Mouse (Mus musculus) effector memory CD4-positive, alpha-beta T cell, adult 7 months (primary cell): Measurements from ENCODE around the gene Ltbp4. TPM values are rescaled to one million over a fixed set of nuclear protein-coding genes. Genes with fewer than 3 reads are reported as not detected.

Source experiments
- polyA plus RNA-seq: library from polyadenylated mRNA; unstranded; fragments of 100-300 nt; shearing (Covaris generic); gene quantifications from one replicate; pipeline ENCODE4 v1.2.1, GENCODE M21; 2017

The Ltbp4 gene
- 1.3 TPM for polyA plus RNA-seq

GRCm38 (mm10) chr7:27337175-27337853 lies at the start of gene Ltbp4:
Ltbp4 (minus strand) TSS chr7:27337692.

GRCm38 (mm10) chr7:27356861-27357594 lies 19.5 kb upstream of the Ltbp4 start, which contains the start of gene Gm20479:
Gm20479 (minus strand) TSS chr7:27357419.

GRCm38 (mm10) chr7:27355745-27356240 lies 18.3 kb upstream of the Ltbp4 start, which contains the start of gene Shkbp1:
Shkbp1 (minus strand) TSS chr7:27356019.

GRCm38 (mm10) chr7:27258205-27258899 lies 79.1 kb downstream of the Ltbp4 start, which contains the start of gene Numbl:
Numbl (plus strand) TSS chr7:27258433.

Other genes starting within 250 kb of the Ltbp4 start
- gene Cyp2f2, start 217.8 kb downstream of the Ltbp4 start, polyA plus RNA-seq: not detected
- gene Cyp2t4, start 184.0 kb downstream of the Ltbp4 start, polyA plus RNA-seq: not detected
- gene Egln2, start 170.9 kb downstream of the Ltbp4 start, polyA plus RNA-seq: 63.9 TPM
- 137 TPM for gene Rab4b, start 158.8 kb downstream of the Ltbp4 start, polyA plus RNA-seq
- not detected for gene Gm21983, start 156.6 kb downstream of the Ltbp4 start, polyA plus RNA-seq
- gene Mia, start 156.5 kb downstream of the Ltbp4 start, polyA plus RNA-seq: not detected
- 3.5 TPM for gene BC024978, start 141.9 kb downstream of the Ltbp4 start, polyA plus RNA-seq
- 65.8 TPM for gene Snrpa, start 141.4 kb downstream of the Ltbp4 start, polyA plus RNA-seq
- 20.9 TPM for gene Itpkc, start 109.0 kb downstream of the Ltbp4 start, polyA plus RNA-seq
- 12.7 TPM for gene Coq8b, start 104.7 kb downstream of the Ltbp4 start, polyA plus RNA-seq
- 1.9 TPM for gene Numbl, start 79.3 kb downstream of the Ltbp4 start, polyA plus RNA-seq
- 70.3 TPM for gene Shkbp1, start 18.3 kb upstream of the Ltbp4 start, polyA plus RNA-seq
- not detected for gene Gm20479, start 19.7 kb upstream of the Ltbp4 start, polyA plus RNA-seq
- gene Sptbn4, start 110.0 kb upstream of the Ltbp4 start, polyA plus RNA-seq: 0.32 TPM
- 6.3 TPM for gene Blvrb, start 110.3 kb upstream of the Ltbp4 start, polyA plus RNA-seq
- 24.5 TPM for gene Sertad3, start 136.1 kb upstream of the Ltbp4 start, polyA plus RNA-seq
- gene Sertad1, start 149.2 kb upstream of the Ltbp4 start, polyA plus RNA-seq: 96.6 TPM
- 0.71 TPM for gene Prx, start 161.6 kb upstream of the Ltbp4 start, polyA plus RNA-seq
- 0.21 TPM for gene Hipk4, start 185.6 kb upstream of the Ltbp4 start, polyA plus RNA-seq
- gene Pld3, start 215.5 kb upstream of the Ltbp4 start, polyA plus RNA-seq: 197 TPM
- gene 2310022A10Rik, start 215.5 kb upstream of the Ltbp4 start, polyA plus RNA-seq: 14.3 TPM